Mouse (Mus musculus) cortical plate, adult 2 months (tissue): ENCODE results near the gene Vegfa. TPM values are rescaled to one million over a fixed set of nuclear protein-coding genes. Genes with fewer than 3 reads are reported as not detected.

ENCODE experiments used
- H3K27ac ChIP-seq: fragments of 200-500 bp; 2 replicates; pipeline ENCODE4 v1.5.1; 2012; ENCODE audit warnings: low read length, control low read depth, inconsistent platforms; ENCODE audit not compliant: insufficient read depth
- H3K4me1 ChIP-seq: fragments of 200-500 bp; 2 replicates; pipeline ENCODE4 v1.6.1; 2011; ENCODE audit warnings: low read length; ENCODE audit not compliant: control insufficient read depth, insufficient read depth
- H3K4me3 ChIP-seq: fragments of 200-500 bp; 2 replicates; pipeline ENCODE4 v1.5.1; 2011; ENCODE audit warnings: mild to moderate bottlenecking, low read length, control low read depth; ENCODE audit not compliant: insufficient read depth
- CTCF ChIP-seq: fragments of 200-500 bp; IDR thresholded peaks from 2 replicates; pipeline ENCODE4 v1.5.1; 2011; ENCODE audit warnings: mild to moderate bottlenecking, control low read depth, low read length; ENCODE audit not compliant: insufficient read depth; ENCODE audit errors: extremely low read depth
- POLR2A ChIP-seq: fragments of 200-500 bp; IDR thresholded peaks from 2 replicates; pipeline ENCODE4 v1.6.1; 2011; ENCODE audit warnings: mild to moderate bottlenecking, low read length, control low read depth; ENCODE audit not compliant: insufficient read depth; ENCODE audit errors: extremely low read depth
- polyA plus RNA-seq: library from polyadenylated mRNA; depleted of rRNA; stranded (reverse); fragments of >200 nt; gene quantifications from 2 replicates; pipeline ENCODE4 v1.2.3, GENCODE M21; 2012; rRNA removed

Gene Vegfa
- polyA plus RNA-seq, 1 experiment = 138 TPM

GRCm38 (mm10) chr17:45968341-45968740 lies 63.8 kb downstream of the Vegfa start:
- H3K4me1 ChIP-seq = no peaks in the 10 kb centered on the region
- no peak for TF ChIP-seq POLR2A
- no peak for TF ChIP-seq CTCF
- no peak overlapping the region for H3K4me3 ChIP-seq
- H3K27ac ChIP-seq = no peak overlapping the region

Other genes with a start within 250 kb of the Vegfa start
- gene Mrps18a, start 78.6 kb upstream of the Vegfa start, polyA plus RNA-seq = 107 and 120 TPM in 2 replicates
- gene Rsph9, start 111.8 kb upstream of the Vegfa start, polyA plus RNA-seq = 27.3 and 29.9 TPM in 2 replicates
- gene Mad2l1bp, start 121.2 kb upstream of the Vegfa start, polyA plus RNA-seq = 16.0 and 17.6 TPM in 2 replicates
- 161 and 187 TPM in 2 replicates for gene Gtpbp2, start 128.7 kb upstream of the Vegfa start, polyA plus RNA-seq
- 3.7 and 4.2 TPM in 2 replicates for gene Polh, start 170.3 kb upstream of the Vegfa start, polyA plus RNA-seq
- 40.2 and 41.5 TPM in 2 replicates for gene Xpo5, start 170.4 kb upstream of the Vegfa start, polyA plus RNA-seq
- 45.4 and 47.2 TPM in 2 replicates for gene Polr1c, start 215.7 kb upstream of the Vegfa start, polyA plus RNA-seq
- gene Yipf3, start 215.7 kb upstream of the Vegfa start, polyA plus RNA-seq = 91.5 and 92.5 TPM in 2 replicates
- 68.4 and 70.5 TPM in 2 replicates for gene Lrrc73, start 221.2 kb upstream of the Vegfa start, polyA plus RNA-seq